Mouse (Mus musculus) G1E (cell line): ENCODE measurements around the gene Pheta1.

Experiments used
- CTCF ChIP-seq: IDR thresholded peaks from 2 replicates; pipeline ENCODE4 v1.5.1; 2012; ENCODE audit warnings: low read depth, low read length, inconsistent platforms, mixed read lengths
- GATA1 ChIP-seq: IDR thresholded peaks from 2 replicates; pipeline ENCODE4 v1.6.1; 2012; ENCODE audit warnings: borderline replicate concordance, low read length, inconsistent platforms, mixed read lengths
- GATA2 ChIP-seq: IDR thresholded peaks from 2 replicates; pipeline ENCODE4 v1.6.1; 2012; ENCODE audit warnings: low read depth, low read length, inconsistent platforms, borderline replicate concordance
- POLR2AphosphoS5 ChIP-seq: IDR thresholded peaks from 2 replicates; pipeline ENCODE4 v1.6.1; 2012; ENCODE audit warnings: low read depth, low read length, inconsistent platforms; ENCODE audit not compliant: insufficient replicate concordance
- TAL1 ChIP-seq: conservative IDR thresholded peaks from 2 replicates; pipeline ENCODE4 v1.6.1; 2012; ENCODE audit warnings: low read depth, low read length, inconsistent platforms, mixed read lengths

GRCm38 (mm10) chr5:121832376-121833155 is 16.2 kb upstream of the Pheta1 start:
- TF ChIP-seq CTCF (no peak), GATA1 (no peak), GATA2 (no peak), TAL1 (no peak), POLR2AphosphoS5 (no peak)
